Mouse (Mus musculus) kidney, embryonic 14.5 days (tissue): Measurements from ENCODE around the gene Tmem252. TPM values are rescaled to one million over a fixed set of nuclear protein-coding genes. Genes with fewer than 3 reads are reported as not detected.

Experiments
- ATAC-seq: fragments of 200-750 bp; cut with Nextera tagmentation; 2 replicates; pipeline ENCODE4 v1.8.0; 2017; ENCODE audit warnings: moderate number of reproducible peaks, mild to moderate bottlenecking, moderate TSS enrichment, moderate library complexity; ENCODE audit not compliant: low FRiP score, low TSS enrichment
- H3K27ac ChIP-seq: fragments of 300-500 bp; sonication (generic); 2 replicates; pipeline ENCODE4 v1.5.1; 2014; ENCODE audit warnings: low read depth, mild to moderate bottlenecking, low read length, moderate library complexity, mixed read lengths
- H3K27me3 ChIP-seq: fragments of 300-500 bp; sonication (generic); 2 replicates; pipeline ENCODE4 v1.6.1; 2014; ENCODE audit warnings: mild to moderate bottlenecking, low read length; ENCODE audit not compliant: control insufficient read depth, insufficient read depth
- H3K36me3 ChIP-seq: fragments of 300-500 bp; sonication (generic); 2 replicates; pipeline ENCODE4 v1.6.1; 2014; ENCODE audit warnings: low read length, mixed read lengths; ENCODE audit not compliant: control insufficient read depth, insufficient read depth
- H3K4me1 ChIP-seq: fragments of 300-500 bp; sonication (generic); 2 replicates; pipeline ENCODE4 v1.6.1; 2014; ENCODE audit warnings: low read length, mixed read lengths; ENCODE audit not compliant: control insufficient read depth, insufficient read depth
- H3K4me2 ChIP-seq: fragments of 300-500 bp; sonication (generic); replicated peaks from 2 replicates; pipeline ENCODE4 v1.6.1; 2014; ENCODE audit warnings: low read depth, mild to moderate bottlenecking, low read length
- H3K4me3 ChIP-seq: fragments of 300-500 bp; sonication (generic); 2 replicates; pipeline ENCODE4 v1.5.1; 2014; ENCODE audit warnings: mild to moderate bottlenecking, low read length
- H3K9ac ChIP-seq: fragments of 300-500 bp; sonication (generic); 2 replicates; pipeline ENCODE4 v1.6.1; 2014; ENCODE audit warnings: low read depth, mild to moderate bottlenecking, low read length, moderate library complexity
- H3K9me3 ChIP-seq: fragments of 300-500 bp; sonication (generic); 2 replicates; pipeline ENCODE4 v1.6.1; 2016; ENCODE audit warnings: low read length; ENCODE audit not compliant: control insufficient read depth
- WGBS: fragments of 180-500 bp; shearing (Covaris S2); extraction: QIAGEN DNeasy Blood & Tissue Kit; methylation state at CpG from one replicate; pipeline ENCODE4 v1.1.7; 2014; 5-methylcytosine and 5-hydroxymethylcytosine counted together
- polyA plus RNA-seq: library from polyadenylated mRNA; unstranded; fragments of >200 nt; fragmentation: Nextera tagmentation; extraction: Ambion mirVana; gene quantifications from 2 replicates; pipeline ENCODE4 v1.2.1, GENCODE M21; 2014

Tmem252 gene
- polyA plus RNA-seq, 1 experiment from 2014 or later, result 3.3 TPM

DNA sequence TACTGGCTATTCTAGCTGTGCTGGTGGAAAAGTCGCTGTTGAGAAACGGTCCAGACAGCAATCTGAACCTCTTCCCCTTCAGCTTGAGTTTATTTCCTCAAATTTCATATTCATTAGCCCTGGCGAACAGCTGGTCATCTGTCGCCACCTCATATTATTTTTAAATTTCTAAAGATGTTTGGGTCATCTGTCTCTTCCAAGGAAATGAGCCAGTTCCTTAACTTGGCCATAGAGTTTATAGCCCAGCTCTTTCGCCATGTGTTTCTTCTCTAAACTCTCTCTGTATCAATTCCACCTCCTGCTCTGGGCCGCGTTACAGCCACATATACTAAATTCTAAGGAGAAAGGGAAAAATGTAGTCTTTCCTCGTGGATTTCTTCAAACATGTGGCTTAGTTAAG is 29.9 kb downstream of the Tmem252 start:
- H3K27ac ChIP-seq, result no peak overlapping the region

GRCm38 (mm10) chr19:24704326-24704725 is 30.5 kb downstream of the Tmem252 start:
- Histone ChIP-seq H3K27me3 (no peaks in the 10 kb centered on the region), H3K4me3 (no peak overlapping the region), H3K4me2 (no peak overlapping the region), H3K9ac (no peak overlapping the region), H3K9me3 (no peaks in the 10 kb centered on the region), H3K4me1 (no peaks in the 10 kb centered on the region; the same call in none of the 2 replicates), H3K27ac (no peak overlapping the region), H3K36me3 (no peaks in the 10 kb centered on the region)
- no peak for ATAC-seq
- WGBS, result 77% methylated on average over 2 of the region's 2 CpGs

More for the DNA sequence above, 29.9 kb downstream of the Tmem252 start:
- WGBS, result 54% methylated on average over 8 of the region's 8 CpGs
- Histone ChIP-seq H3K4me2 (no peak overlapping the region), H3K9ac (no peak overlapping the region), H3K4me3 (no peak overlapping the region), H3K27me3 (no peaks in the 10 kb centered on the region), H3K36me3 (no peaks in the 10 kb centered on the region), H3K9me3 (no peaks in the 10 kb centered on the region), H3K4me1 (no peaks in the 10 kb centered on the region; the same call in none of the 2 replicates)
- ATAC-seq, result no peak

GRCm38 (mm10) chr19:24705395-24705794 is 31.6 kb downstream of the Tmem252 start:
- ATAC-seq, result no peak
- H3K9me3 ChIP-seq, result no peaks in the 10 kb centered on the region
- H3K36me3 ChIP-seq, result no peaks in the 10 kb centered on the region
- 69% methylated on average over 1 of the region's 1 CpGs for WGBS
- no peak overlapping the region for H3K27ac ChIP-seq
- H3K4me2 ChIP-seq, result no peak overlapping the region
- H3K4me1 ChIP-seq, result no peaks in the 10 kb centered on the region; the same call in none of the 2 replicates
- no peak overlapping the region for H3K9ac ChIP-seq
- no peak overlapping the region for H3K4me3 ChIP-seq
- H3K27me3 ChIP-seq, result no peaks in the 10 kb centered on the region

DNA sequence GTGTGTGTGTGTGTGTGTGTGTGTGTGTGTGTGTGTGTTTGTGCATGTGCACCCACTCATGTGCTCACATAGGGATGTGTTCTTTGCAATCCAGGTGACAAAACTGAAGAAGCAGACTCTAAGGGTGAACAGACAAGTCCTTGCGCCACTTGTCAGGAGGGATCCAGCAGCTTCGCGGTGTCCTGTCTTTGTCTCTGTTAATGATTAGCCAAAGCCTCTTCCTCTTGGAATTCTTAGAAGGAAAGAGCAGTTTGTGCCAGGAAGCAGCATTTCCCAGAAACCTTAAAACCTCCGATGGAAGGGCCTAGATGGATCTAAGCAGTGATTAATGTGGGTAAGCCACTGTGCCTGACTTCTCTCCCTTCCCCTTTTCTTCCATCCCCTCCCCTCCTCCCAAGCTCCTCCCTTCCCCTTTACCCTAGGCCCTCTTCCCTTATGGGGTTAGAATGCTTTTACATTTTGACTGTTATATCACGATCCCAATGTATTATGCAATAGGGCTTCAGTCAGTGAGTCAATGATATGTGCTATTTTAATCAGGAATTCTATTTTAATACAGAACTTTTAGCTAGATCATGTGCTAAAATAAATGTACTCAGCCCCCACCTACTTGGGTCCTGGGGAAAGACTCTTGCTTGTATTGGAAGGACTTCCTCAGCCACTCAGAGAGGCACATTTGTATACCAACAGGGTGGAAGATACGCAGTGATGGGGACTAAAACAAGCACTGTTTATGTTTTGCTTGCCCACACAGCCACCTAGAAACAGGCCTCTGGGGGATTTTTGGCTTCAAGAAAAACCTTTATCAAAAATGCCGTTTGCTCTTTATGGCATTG is 33.5 kb downstream of the Tmem252 start:
- Histone ChIP-seq H3K9ac (no peak overlapping the region), H3K4me3 (no peak overlapping the region), H3K36me3 (no peaks in the 10 kb centered on the region), H3K9me3 (no peaks in the 10 kb centered on the region), H3K4me2 (no peak overlapping the region), H3K27ac (no peak overlapping the region), H3K27me3 (no peaks in the 10 kb centered on the region), H3K4me1 (no peaks in the 10 kb centered on the region)
- WGBS, result 55% methylated on average over 7 of the region's 7 CpGs
- no peak for ATAC-seq

DNA sequence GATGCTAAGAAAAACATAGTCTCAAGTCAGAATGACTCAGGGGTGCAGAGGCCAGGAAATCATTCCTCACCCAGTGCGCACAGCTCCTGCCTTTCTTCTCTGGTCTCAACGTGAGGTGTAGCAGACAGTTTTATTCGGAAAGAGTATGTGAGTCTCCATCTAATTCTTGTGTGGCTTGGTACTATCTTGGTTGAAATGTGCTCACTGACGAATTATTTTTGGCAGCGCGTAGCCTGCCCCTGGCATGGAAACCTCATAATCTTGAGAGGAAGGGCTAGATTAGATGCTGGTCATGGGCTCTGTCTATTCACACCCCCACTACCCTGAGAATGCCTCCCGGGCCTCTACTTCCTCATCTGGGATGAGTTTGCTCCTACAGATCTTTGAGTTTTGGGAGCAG is 34.2 kb downstream of the Tmem252 start:
- ATAC-seq, result no peak
- Histone ChIP-seq H3K27ac (no peak overlapping the region), H3K4me3 (no peak overlapping the region), H3K36me3 (no peaks in the 10 kb centered on the region), H3K27me3 (no peaks in the 10 kb centered on the region), H3K4me2 (no peak overlapping the region), H3K9ac (no peak overlapping the region), H3K9me3 (no peaks in the 10 kb centered on the region), H3K4me1 (no peaks in the 10 kb centered on the region)
- 69% methylated on average over 7 of the region's 7 CpGs for WGBS

- H3K9me3 ChIP-seq, result no peaks in the 10 kb centered on the region
- no peak overlapping the region for H3K27ac ChIP-seq
- H3K4me2 ChIP-seq, result no peak overlapping the region
- no peak for ATAC-seq
- no peak overlapping the region for H3K9ac ChIP-seq
- no peaks in the 10 kb centered on the region for H3K36me3 ChIP-seq
- no peaks in the 10 kb centered on the region for H3K27me3 ChIP-seq
- no peaks in the 10 kb centered on the region for H3K4me1 ChIP-seq
- H3K4me3 ChIP-seq, result no peak overlapping the region
- 85% methylated on average over 7 of the region's 7 CpGs for WGBS
Measured at GRCm38 (mm10) chr19:24716303-24717097, 42.7 kb downstream of the Tmem252 start.

DNA sequence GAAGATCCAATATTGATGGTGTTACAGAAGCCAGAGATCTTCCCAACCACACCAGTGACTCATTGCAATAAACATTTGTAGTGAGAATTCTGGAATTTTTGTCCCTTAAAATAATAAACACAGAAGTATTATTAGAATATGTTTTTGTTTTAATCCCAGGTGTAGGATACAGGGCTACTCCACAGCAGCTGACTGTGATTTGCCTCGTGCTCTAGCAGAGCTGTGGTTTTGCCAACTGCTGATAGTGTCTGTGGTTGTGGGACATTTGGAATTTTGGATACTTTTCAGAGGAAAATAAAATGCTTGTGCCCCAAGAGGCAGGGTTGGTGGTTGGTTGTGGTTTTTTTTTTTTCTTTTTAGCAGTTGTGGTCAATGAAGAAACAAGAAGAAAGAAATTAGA is 44.2 kb downstream of the Tmem252 start:
- H3K4me3 ChIP-seq, result no peak overlapping the region
- no peaks in the 10 kb centered on the region for H3K36me3 ChIP-seq
- no peak overlapping the region for H3K27ac ChIP-seq
- no peak overlapping the region for H3K4me2 ChIP-seq
- WGBS, result 90% methylated on average over 1 of the region's 1 CpGs
- no peaks in the 10 kb centered on the region for H3K4me1 ChIP-seq
- ATAC-seq, result no peak
- H3K9me3 ChIP-seq, result no peaks in the 10 kb centered on the region
- H3K9ac ChIP-seq, result no peak overlapping the region
- H3K27me3 ChIP-seq, result no peaks in the 10 kb centered on the region

DNA sequence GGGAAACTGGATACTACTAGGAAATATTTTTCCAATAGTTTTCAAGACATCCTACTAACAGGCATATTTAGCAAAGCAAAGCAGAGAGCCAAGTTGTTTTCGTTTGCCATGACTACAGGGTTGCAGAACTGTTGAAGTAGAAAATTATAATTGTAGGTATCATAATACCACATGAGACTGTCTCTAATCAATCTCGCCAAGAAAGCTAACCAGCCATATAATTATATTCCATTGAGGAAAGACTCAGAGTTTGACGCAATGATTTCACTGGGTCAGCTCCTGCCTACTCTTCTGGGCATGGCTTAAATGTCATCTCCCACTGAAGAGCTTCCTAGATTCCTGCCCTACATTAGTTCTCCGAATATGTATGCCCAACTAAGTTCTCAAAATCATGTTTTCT is 45.7 kb downstream of the Tmem252 start:
- no peaks in the 10 kb centered on the region for H3K4me1 ChIP-seq
- H3K27ac ChIP-seq, result no peak overlapping the region
- H3K9me3 ChIP-seq, result no peaks in the 10 kb centered on the region
- H3K4me3 ChIP-seq, result no peak overlapping the region
- no peak for ATAC-seq
- H3K27me3 ChIP-seq, result no peaks in the 10 kb centered on the region
- H3K9ac ChIP-seq, result no peak overlapping the region
- H3K4me2 ChIP-seq, result no peak overlapping the region
- WGBS, result 86% methylated on average over 4 of the region's 4 CpGs
- no peaks in the 10 kb centered on the region for H3K36me3 ChIP-seq

DNA sequence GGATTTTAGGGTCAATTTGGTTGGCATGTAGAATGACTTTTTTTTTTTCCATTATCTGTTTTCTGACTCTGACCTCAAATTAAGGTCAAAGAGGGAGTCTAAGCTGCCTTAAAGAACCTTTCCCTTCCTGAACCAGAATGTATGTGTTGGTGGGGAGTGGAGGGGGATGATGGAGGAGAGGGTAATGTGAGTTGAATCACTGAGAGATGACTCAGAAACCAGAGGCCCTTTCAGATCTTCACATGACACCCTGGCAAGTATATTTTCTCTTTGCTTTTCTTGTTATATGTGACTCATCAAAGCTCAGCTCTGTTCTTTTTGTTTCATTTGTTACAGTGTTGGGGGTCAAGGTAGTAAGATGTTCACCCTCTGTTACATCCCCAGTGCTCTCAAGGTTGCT is 46.6 kb downstream of the Tmem252 start:
- no peak overlapping the region for H3K4me3 ChIP-seq
- H3K9ac ChIP-seq, result no peak overlapping the region
- no peak overlapping the region for H3K27ac ChIP-seq
- no peaks in the 10 kb centered on the region for H3K27me3 ChIP-seq
- ATAC-seq, result no peak
- H3K4me2 ChIP-seq, result no peak overlapping the region
- H3K9me3 ChIP-seq, result no peaks in the 10 kb centered on the region
- H3K4me1 ChIP-seq, result no peaks in the 10 kb centered on the region
- no peaks in the 10 kb centered on the region for H3K36me3 ChIP-seq
